Mouse (Mus musculus) olfactory bulb, adult 2 months (tissue): ENCODE results near the gene Myadml2.

Experiments
- CTCF ChIP-seq: fragments of 200-500 bp; IDR thresholded peaks from 2 replicates; pipeline ENCODE4 v1.5.1; 2012; ENCODE audit warnings: low read depth, mild to moderate bottlenecking, low read length, moderate library complexity; ENCODE audit not compliant: insufficient read depth
- POLR2A ChIP-seq: fragments of 200-500 bp; IDR thresholded peaks from 2 replicates; pipeline ENCODE4 v1.6.1; 2012; ENCODE audit warnings: mild to moderate bottlenecking, low read depth, low read length, moderate library complexity; ENCODE audit not compliant: insufficient read depth

DNA sequence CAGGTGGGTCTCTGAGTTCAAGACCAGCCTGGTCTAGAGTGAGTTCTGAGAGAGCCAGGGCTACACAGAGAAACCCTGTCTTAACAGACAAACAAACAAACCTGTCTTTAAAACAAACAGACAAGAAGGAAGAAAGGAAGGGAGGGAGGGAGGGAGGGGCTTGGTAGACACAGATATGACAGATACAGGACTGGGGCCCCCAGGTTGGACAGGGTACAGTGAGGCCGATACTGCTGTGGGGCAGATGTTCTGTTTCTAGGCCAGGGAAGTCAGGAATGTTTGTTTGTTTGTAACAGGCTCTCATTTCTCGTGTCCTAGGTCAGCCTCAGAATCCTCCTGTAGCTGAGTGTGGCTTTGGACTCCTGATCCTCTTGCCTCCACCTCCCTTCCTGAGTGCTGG, 44.4 kb downstream of the Myadml2 start:
- no peak for TF ChIP-seq CTCF
- no peak for TF ChIP-seq POLR2A
